Mouse (Mus musculus) ES-E14 (cell line): ENCODE measurements around the gene Pde7b. TPM values are rescaled to one million over a fixed set of nuclear protein-coding genes. Genes with fewer than 3 reads are reported as not detected.

Experiments
- DNase-seq: peaks from one replicate; pipeline ENCODE4 v3.0.0-alpha.2; 2013; ENCODE audit warnings: low read depth, low spot score
- H3K27ac ChIP-seq: 2 replicates; pipeline ENCODE4 v1.5.1; 2012; ENCODE audit warnings: low read depth, mild to moderate bottlenecking, low read length, moderate library complexity, mixed read lengths; ENCODE audit not compliant: poor library complexity, insufficient read depth, severe bottlenecking
- H3K36me3 ChIP-seq: 2 replicates; pipeline ENCODE4 v1.6.1; 2012; ENCODE audit warnings: mild to moderate bottlenecking, low read length, moderate library complexity, mixed read lengths; ENCODE audit not compliant: control insufficient read depth, poor library complexity, insufficient read depth, severe bottlenecking
- H3K4me1 ChIP-seq, 2 experiments: fragments of 150-350 bp in 1 of 2; sonication (generic) in 1 of 2; 2 replicates each; pipeline ENCODE4 v1.6.1; 2012; ENCODE audit warnings: low read length in 2 of 2, mild to moderate bottlenecking in 1 of 2, mixed read lengths in 1 of 2; ENCODE audit not compliant: control insufficient read depth in 2 of 2, insufficient read depth in 2 of 2, poor library complexity in 1 of 2
- H3K4me3 ChIP-seq, 2 experiments: fragments of 150-350 bp in 1 of 2; sonication (generic) in 1 of 2; 2 replicates each; pipeline ENCODE4 v1.5.1; 2012; ENCODE audit warnings: low read length in 2 of 2, low read depth in 1 of 2, mild to moderate bottlenecking in 1 of 2, mixed read lengths in 1 of 2; ENCODE audit not compliant: insufficient read depth in 1 of 2, poor library complexity in 1 of 2, severe bottlenecking in 1 of 2
- H3K9ac ChIP-seq: 2 replicates; pipeline ENCODE4 v1.6.1; 2012; ENCODE audit warnings: low read depth, mild to moderate bottlenecking, low read length, mixed read lengths; ENCODE audit not compliant: poor library complexity, insufficient read depth, severe bottlenecking
- H3K9me3 ChIP-seq: fragments of 150-350 bp; sonication (generic); 2 replicates; pipeline ENCODE4 v1.6.1; 2012; ENCODE audit warnings: low read depth, mild to moderate bottlenecking, low read length; ENCODE audit not compliant: control insufficient read depth, insufficient read depth
- CHD2 ChIP-seq: IDR thresholded peaks from 2 replicates; pipeline ENCODE4 v1.6.1; 2014; ENCODE audit warnings: mild to moderate bottlenecking, low read depth, low read length, inconsistent platforms
- HCFC1 ChIP-seq: IDR thresholded peaks from 2 replicates; pipeline ENCODE4 v1.6.1; 2012; ENCODE audit warnings: low read length, inconsistent platforms, borderline replicate concordance; ENCODE audit not compliant: insufficient read depth
- MAFK ChIP-seq: IDR thresholded peaks from 2 replicates; pipeline ENCODE4 v1.6.1; 2014; ENCODE audit warnings: mild to moderate bottlenecking, low read depth, low read length, inconsistent platforms; ENCODE audit not compliant: insufficient read depth
- ZC3H11A ChIP-seq: IDR thresholded peaks from 2 replicates; pipeline ENCODE4 v1.6.1; 2012; ENCODE audit warnings: low read depth, mild to moderate bottlenecking, inconsistent platforms, low read length, borderline replicate concordance
- ZNF384 ChIP-seq: IDR thresholded peaks from 2 replicates; pipeline ENCODE4 v1.6.1; 2012; ENCODE audit warnings: low read depth, low read length, inconsistent platforms
- in situ Hi-C, 2 experiments: fragments of 600-800 bp; cut with MboI; formaldehyde crosslinking; loops; one replicate each; pipeline ENCODE4 v1.15.1; 2025; ENCODE audit warnings: low sequenced_read_pairs in 2 of 2, inconsistent platforms in 1 of 2; ENCODE audit not compliant: unreplicated experiment in 2 of 2
- total RNA-seq: library from RNA; depleted of rRNA; stranded (reverse); fragments of 300-350 nt; gene quantifications from 2 replicates; pipeline ENCODE4 v1.2.3, GENCODE M21; 2012

Pde7b gene
- total RNA-seq, 1 experiment: 0.13 TPM

GRCm38 (mm10) chr10:20670541-20670940 is 54.3 kb downstream of the Pde7b start:
- no peaks in the 10 kb centered on the region for H3K4me1 ChIP-seq
- in situ Hi-C loops: no loop called here
- no peak overlapping the region for H3K9ac ChIP-seq
- DNase-seq: peak; percentile 9
- no peaks in the 10 kb centered on the region for H3K36me3 ChIP-seq
- no peak for TF ChIP-seq ZC3H11A
- no peak for TF ChIP-seq HCFC1
- TF ChIP-seq MAFK: no peak
- no peak for TF ChIP-seq CHD2
- no peak for TF ChIP-seq ZNF384
- no peaks in the 10 kb centered on the region for H3K9me3 ChIP-seq
- H3K27ac ChIP-seq: no peak overlapping the region
- no peak overlapping the region for H3K4me3 ChIP-seq

- TF ChIP-seq ZNF384 (no peak), HCFC1 (no peak), MAFK (no peak), ZC3H11A (no peak), CHD2 (no peak)
- DNase-seq: no peak
- no peak overlapping the region for H3K27ac ChIP-seq
Observed at GRCm38 (mm10) chr10:20669467-20669866, 55.4 kb downstream of the Pde7b start.

GRCm38 (mm10) chr10:20668577-20668976 is 56.3 kb downstream of the Pde7b start:
- Histone ChIP-seq H3K9ac (no peak overlapping the region), H3K9me3 (no peaks in the 10 kb centered on the region), H3K27ac (no peak overlapping the region), H3K4me1 (no peaks in the 10 kb centered on the region), H3K36me3 (no peaks in the 10 kb centered on the region), H3K4me3 (no peak overlapping the region)
- in situ Hi-C loops: no loop called here
- TF ChIP-seq ZNF384 (no peak), MAFK (no peak), ZC3H11A (no peak), CHD2 (no peak), HCFC1 (no peak)
- no peak for DNase-seq

More at GRCm38 (mm10) chr10:20669467-20669866, 55.4 kb downstream of the Pde7b start:
- Histone ChIP-seq H3K9me3 (no peaks in the 10 kb centered on the region), H3K9ac (no peak overlapping the region), H3K36me3 (no peaks in the 10 kb centered on the region), H3K4me1 (no peaks in the 10 kb centered on the region), H3K4me3 (no peak overlapping the region)
- in situ Hi-C loops: no loop called here

- H3K9me3 ChIP-seq: no peaks in the 10 kb centered on the region
- in situ Hi-C loops: no loop called here
- H3K36me3 ChIP-seq: no peaks in the 10 kb centered on the region
- DNase-seq: no peak
- H3K9ac ChIP-seq: no peak overlapping the region
- no peak overlapping the region for H3K4me3 ChIP-seq
- TF ChIP-seq ZNF384 (no peak), CHD2 (no peak), HCFC1 (no peak), ZC3H11A (no peak), MAFK (no peak)
- no peak overlapping the region for H3K27ac ChIP-seq
- no peaks in the 10 kb centered on the region for H3K4me1 ChIP-seq
Observed at GRCm38 (mm10) chr10:20666655-20667054, 58.2 kb downstream of the Pde7b start.

GRCm38 (mm10) chr10:20662951-20663350 is 61.9 kb downstream of the Pde7b start:
- TF ChIP-seq CHD2 (no peak), ZNF384 (no peak), HCFC1 (no peak)
- Histone ChIP-seq H3K4me1 (no peaks in the 10 kb centered on the region), H3K27ac (no peak overlapping the region), H3K4me3 (no peak overlapping the region), H3K9ac (no peak overlapping the region), H3K36me3 (no peaks in the 10 kb centered on the region), H3K9me3 (no peaks in the 10 kb centered on the region)
- no peak for DNase-seq
- in situ Hi-C loops: no loop called here
